Mouse (Mus musculus) kidney, adult 2 months (tissue): Measurements from ENCODE around the gene Pnpo.

Experiments
- CTCF ChIP-seq: fragments of 200-500 bp; conservative IDR thresholded peaks from 2 replicates; pipeline ENCODE4 v1.5.1; 2011; ENCODE audit warnings: low read depth, mild to moderate bottlenecking, control low read depth, low read length, moderate library complexity, mixed read lengths; ENCODE audit not compliant: insufficient read depth, insufficient read length
- POLR2A ChIP-seq: fragments of 200-500 bp; IDR thresholded peaks from one replicate; pipeline ENCODE4 v1.6.1; 2011; ENCODE audit warnings: low read depth, low read length, control low read depth

DNA sequence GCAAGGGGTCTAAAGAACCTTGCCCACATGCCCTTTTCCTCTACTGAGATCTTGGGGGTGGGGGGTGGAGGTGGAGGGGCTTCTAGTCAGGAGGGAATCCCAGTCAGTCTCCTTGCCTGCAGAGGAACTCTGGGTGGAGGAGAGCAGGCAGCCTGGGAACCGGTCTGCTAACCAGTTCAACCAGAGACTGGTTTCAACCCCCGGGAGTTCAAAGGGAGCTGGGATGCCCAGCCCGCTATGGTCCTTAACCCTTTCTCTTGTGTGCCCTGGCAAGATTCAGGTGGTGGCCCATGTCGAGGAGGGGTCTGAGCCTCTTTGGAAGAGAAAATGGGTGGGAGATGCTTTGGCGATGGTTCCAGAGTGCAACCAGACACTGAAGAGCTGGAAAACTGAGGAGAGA is 15.1 kb downstream of the Pnpo start:
- TF ChIP-seq CTCF (no peak), POLR2A (no peak)
